Mouse (Mus musculus) monocyte, adult 5-6 weeks (primary cell): Measurements from ENCODE around the gene Adgrl1. TPM values are rescaled to one million over a fixed set of nuclear protein-coding genes. Genes with fewer than 3 reads are reported as not detected.

Experiments
- ATAC-seq: fragments of 153-309, 156-312 bp; replicated peaks from 2 replicates; pipeline ENCODE4 v1.8.0; 2017; ENCODE audit warnings: mild to moderate bottlenecking; ENCODE audit not compliant: low TSS enrichment, insufficient number of reproducible peaks, severe bottlenecking, poor library complexity, low FRiP score
- total RNA-seq: library from RNA; stranded (forward); fragments of 200-1000, 200-491, 200-594 nt; gene quantifications from 3 replicates; pipeline ENCODE4 v1.2.3, GENCODE M21; 2017

Gene Adgrl1
- total RNA-seq, 1 experiment from 2014 or later, result 1.5 TPM

DNA sequence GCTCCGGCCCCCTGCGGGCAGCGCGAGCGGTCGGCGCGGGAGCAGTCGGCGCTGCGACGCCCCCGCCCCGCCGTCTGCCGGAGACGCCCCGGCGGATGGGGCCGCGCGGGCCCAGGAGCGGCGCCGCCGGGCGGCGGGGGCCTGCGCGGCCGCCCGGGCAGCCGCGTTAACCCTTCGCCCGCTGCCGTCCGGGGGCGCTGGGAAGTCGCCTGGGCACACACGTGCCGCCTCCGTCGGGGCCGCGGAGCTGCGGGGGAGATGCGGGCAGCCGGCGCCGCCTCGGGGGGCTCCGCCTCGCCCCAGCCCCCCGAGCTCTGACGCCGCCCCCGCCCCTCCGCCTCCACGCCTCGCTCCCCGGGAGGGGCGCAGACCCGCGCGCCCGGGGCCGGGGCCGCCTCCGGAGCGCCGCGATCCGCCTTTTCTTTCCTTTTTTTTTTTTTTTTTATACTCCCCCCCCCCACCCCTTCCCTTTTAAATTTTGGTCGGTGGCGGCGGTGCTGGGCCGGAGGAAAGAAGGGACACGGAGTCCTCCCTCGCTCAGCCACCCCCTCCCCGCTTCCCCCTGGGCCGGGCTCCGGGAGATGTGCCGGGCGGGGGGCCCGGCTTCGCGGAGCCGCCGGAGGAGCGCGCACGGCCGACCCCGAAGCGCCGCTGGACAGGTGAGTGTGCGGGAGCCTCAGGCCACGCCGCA is 506 bp downstream of the Adgrl1 start:
- ATAC-seq, result no peak

- ATAC-seq, result no peak
These were observed 1.0 kb downstream of the Adgrl1 start for GRCm38 (mm10) chr8:83900957-83901270.

DNA sequence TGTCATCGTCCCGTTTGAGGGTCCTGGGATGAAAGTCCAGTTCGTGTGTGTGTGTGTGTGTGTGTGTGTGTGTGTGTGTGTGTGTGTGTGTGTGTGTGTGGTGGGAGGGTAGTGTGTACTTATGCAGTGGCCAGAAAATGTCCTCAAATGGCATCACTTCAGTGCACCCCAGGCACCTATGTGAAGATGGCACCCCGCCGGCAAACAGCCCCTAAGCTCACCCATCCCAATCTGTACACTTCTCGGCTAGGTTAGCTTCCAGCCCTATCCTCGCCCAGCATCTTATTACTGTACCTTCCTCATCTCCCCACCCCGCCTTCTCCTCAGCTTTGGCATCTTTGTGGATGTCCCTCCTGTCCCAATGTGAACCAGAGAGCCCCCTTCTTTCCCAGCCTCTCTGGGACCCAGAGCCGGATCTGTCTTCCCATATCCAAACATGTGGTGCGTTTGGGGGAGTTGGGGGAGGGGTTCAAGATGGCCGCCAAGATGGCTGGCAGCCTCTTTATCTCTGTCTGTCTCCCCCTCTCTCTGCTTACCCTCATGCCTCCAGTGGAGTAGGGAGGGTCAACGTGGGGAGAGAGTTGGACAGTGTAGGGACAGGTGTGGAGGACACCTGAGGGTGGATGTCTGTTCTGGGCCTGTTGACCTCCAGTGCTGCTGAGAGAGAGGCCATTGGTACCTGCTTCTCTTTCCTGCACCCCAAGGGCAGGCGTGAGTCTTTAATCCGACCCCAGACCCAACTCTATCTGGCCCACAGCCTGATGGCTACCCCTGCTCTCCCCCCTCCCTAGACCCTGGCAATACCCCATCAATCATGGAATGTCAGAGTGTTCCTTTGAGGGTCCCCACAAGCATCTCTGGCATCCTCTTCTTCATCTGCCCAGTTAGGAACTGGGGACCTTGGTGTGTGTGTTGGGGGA is 1.9 kb downstream of the Adgrl1 start:
- no peak for ATAC-seq

- no peak for ATAC-seq
These were observed 3.2 kb downstream of the Adgrl1 start for GRCm38 (mm10) chr8:83902961-83903666.

DNA sequence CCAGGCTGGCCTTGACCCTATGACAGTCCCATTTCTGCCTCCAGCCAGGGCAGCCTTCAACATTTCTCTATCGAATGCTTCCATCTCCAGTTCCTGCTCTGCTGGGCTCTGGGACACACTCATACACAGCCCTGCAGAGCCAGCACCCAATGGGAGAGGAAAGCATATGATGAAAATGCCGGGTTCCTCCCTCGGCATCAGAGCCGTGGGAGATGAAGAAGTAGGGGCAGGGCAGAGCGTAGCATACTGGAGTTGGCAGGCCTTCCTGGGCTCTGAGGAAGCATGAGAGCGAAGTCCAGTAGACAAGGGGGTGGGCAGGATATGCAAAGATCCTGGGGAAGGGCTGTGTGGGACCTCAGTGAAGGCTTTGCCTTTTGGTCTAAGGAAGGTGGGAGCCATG is 8.7 kb downstream of the Adgrl1 start:
- ATAC-seq, result no peak

DNA sequence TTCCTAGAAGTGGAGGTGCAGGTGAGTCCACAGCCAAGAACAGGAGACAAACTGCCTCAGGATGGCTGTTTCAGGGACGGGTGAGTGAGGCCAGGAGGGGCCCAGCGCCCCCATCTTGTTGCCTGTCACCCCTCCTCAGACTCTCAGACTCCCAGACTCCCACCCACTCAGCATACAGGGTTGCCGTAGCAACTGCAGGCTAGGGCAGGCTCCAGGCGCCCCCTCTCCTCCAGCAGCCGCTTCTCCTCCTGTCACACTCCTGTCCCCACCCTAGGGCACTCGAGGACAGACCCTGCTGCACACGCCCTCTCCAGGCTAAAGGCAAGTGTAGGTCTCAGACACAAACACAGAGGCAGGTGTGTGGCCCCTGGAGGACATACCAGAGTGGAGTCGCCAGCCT is 9.4 kb downstream of the Adgrl1 start:
- ATAC-seq, result no peak

DNA sequence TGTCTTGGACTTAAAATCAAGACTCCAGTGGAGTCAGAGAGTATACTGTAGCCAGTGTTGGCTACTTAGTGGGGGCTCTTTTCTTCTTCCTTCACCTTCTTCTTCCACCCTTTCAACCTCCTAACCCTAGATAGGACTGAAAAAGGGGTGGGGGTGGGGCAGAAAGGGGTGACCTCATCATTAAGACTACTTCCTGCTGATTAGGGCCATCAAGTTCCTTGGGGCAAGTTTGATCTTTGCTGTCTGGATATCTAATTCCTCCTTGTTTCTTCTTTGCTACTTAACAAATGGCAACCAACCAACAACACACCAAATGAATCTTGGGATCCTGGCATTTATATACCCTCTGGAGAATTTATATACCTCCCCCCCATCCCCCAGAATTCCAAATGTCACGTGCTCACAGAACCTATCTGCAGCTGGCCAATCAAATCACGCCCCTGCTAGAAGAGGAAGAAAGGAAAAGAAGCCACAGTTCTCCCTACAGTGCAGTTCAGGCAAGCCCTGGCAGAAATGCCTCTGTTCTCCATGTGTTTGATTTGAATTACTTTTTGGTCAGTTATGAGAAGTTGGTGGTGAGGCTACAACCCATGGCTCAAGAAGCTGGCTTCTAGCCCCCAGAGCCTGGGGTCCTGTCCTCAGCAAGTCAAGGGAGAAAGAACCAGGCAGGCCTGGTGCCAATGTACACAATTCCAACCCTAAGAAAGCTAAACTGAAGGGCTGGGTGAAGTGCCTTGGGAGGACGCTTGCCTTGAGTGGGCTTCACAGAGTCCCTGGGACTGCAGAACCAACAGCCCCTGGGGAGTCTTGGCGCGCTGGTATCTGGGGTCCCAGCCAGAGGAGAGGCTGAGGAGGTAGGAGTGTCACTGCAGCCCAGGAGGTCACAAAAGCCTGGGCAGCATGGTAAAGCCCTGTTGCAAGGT is 12.2 kb downstream of the Adgrl1 start:
- no peak for ATAC-seq

DNA sequence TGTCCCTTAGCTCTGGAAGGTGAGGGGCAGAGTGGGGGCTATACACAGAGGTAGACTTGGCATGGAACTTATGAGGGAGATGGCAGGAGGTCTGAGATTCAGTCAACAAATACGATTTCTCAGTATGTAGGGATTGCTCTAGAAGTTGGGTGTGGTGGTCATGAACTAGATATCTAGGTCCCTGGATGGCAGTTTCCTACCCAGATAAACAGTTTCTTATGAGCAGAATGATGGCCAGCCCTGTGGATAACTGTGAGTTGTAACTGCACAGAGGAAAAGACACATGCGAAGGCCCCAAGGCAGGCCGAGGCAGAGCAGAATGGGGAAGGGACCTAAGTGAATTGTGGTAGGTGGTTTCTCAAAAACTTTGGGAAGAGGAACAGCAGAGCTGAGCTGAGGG is 14.3 kb downstream of the Adgrl1 start:
- no peak for ATAC-seq

- no peak for ATAC-seq
These were observed 15.0 kb downstream of the Adgrl1 start for GRCm38 (mm10) chr8:83914860-83915259.

- no peak for ATAC-seq
These were observed 16.1 kb downstream of the Adgrl1 start for GRCm38 (mm10) chr8:83916015-83916414.

DNA sequence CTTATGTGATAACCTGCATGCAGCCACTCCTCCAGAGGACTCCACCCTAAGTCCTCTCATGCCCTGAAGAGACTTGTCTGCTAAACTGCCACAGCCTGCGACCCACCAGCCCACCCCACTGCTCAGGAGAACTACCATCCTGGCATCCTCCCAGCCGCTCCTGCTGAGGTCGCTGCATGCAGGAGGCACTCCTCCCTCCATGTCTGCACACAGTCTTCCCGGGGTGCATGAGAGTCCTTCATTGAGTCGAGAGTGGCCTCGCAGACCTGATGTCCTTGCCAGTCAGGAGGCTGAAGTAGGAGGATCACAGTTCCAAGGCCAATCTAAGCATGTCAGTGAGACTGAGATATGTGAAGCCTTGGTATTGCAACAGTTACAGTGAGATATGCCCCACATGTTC is 17.7 kb downstream of the Adgrl1 start:
- ATAC-seq, result no peak

DNA sequence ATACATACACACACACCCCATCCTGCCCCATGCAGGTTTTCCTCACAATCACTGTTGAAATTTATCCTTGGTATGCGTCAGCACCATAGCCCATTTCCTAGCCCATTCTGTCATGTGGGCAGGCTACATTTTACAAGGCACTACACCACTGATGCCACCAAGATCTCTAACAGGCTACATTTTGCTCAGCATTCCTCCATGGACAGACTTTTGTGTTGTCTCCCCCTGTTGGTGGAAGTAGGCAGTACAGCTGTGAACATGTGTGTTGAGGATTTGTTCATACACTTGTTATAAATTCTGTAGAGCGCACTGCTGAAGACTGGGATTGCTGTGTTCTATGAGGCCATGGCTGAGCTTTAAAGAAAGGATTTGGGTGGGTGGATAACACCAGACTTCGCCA is 21.7 kb downstream of the Adgrl1 start:
- peak; percentile 53 for ATAC-seq

GRCm38 (mm10) chr8:83922727-83923126 is 22.8 kb downstream of the Adgrl1 start:
- ATAC-seq, result no peak

DNA sequence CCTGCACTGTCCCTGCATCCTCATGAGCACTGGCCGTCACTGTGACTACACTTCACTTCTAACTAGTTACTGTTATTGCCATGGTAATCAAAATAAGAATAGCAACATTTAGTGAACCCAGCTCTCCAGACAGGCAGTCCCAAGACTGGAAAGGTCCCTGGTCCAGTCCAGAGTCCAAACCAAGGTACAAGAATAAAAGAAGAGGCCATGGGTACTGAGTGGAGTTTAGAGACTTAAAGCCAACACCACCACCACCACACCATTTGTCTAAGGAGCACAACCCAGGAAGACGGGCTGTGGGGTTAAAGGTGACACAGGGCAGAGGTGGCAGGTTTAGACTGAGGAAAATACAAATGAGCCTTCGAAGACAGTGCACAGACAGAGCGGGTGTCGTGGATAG is 24.7 kb downstream of the Adgrl1 start:
- ATAC-seq, result no peak

- ATAC-seq, result no peak
These were observed 26.4 kb downstream of the Adgrl1 start for GRCm38 (mm10) chr8:83926266-83926665.

- no peak for ATAC-seq
These were observed 34.3 kb downstream of the Adgrl1 start for GRCm38 (mm10) chr8:83934222-83934621.

DNA sequence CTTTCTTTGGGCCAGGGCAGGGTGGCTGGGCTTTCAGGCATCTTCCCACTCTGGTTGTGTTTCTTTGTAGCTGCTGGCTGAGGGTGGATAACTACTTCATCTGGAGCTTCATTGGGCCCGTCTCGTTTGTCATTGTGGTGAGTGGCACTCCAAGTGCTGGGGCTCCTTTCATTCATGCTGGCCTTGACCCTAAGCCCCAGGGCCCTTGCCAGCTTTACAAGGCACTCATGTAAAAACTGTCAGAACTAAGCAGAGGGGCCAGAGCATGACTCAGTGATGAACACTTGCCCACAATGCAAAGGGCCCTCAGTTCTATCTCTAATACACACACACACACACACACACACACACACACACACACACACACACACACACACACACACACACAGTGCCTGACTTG is 35.1 kb downstream of the Adgrl1 start:
- no peak for ATAC-seq

- ATAC-seq, result no peak
These were observed 35.5 kb downstream of the Adgrl1 start for GRCm38 (mm10) chr8:83935435-83935834.

GRCm38 (mm10) chr8:83937645-83938044 is 37.7 kb downstream of the Adgrl1 start:
- ATAC-seq, result no peak
